Mouse (Mus musculus) lung, embryonic 16.5 days (tissue): ENCODE measurements around the gene Acsl5. TPM values are rescaled to one million over a fixed set of nuclear protein-coding genes. Genes with fewer than 3 reads are reported as not detected.

Experiments used
- ATAC-seq: fragments of 200-750 bp; cut with Nextera tagmentation; 2 replicates; pipeline ENCODE4 v1.8.0; 2017; ENCODE audit warnings: low read depth, mild to moderate bottlenecking, moderate library complexity
- H3K27ac ChIP-seq: fragments of 300-500 bp; sonication (generic); 2 replicates; pipeline ENCODE4 v1.5.1; 2014; ENCODE audit warnings: mild to moderate bottlenecking, control low read depth, low read length
- H3K27me3 ChIP-seq: fragments of 300-500 bp; sonication (generic); 2 replicates; pipeline ENCODE4 v1.6.1; 2014; ENCODE audit warnings: low read depth, low read length, mixed read lengths; ENCODE audit not compliant: control insufficient read depth, insufficient read depth
- H3K36me3 ChIP-seq: fragments of 300-500 bp; sonication (generic); 2 replicates; pipeline ENCODE4 v1.6.1; 2014; ENCODE audit warnings: low read length; ENCODE audit not compliant: control insufficient read depth, insufficient read depth
- H3K4me1 ChIP-seq: fragments of 300-500 bp; sonication (generic); replicated peaks from 2 replicates; pipeline ENCODE4 v1.6.1; 2014; ENCODE audit warnings: low read length, mixed read lengths; ENCODE audit not compliant: control insufficient read depth, insufficient read depth
- H3K4me2 ChIP-seq: fragments of 300-500 bp; sonication (generic); 2 replicates; pipeline ENCODE4 v1.6.1; 2014; ENCODE audit warnings: low read depth, low read length, control low read depth
- H3K4me3 ChIP-seq: fragments of 300-500 bp; sonication (generic); 2 replicates; pipeline ENCODE4 v1.5.1; 2014; ENCODE audit warnings: mild to moderate bottlenecking, low read length, control low read depth
- H3K9ac ChIP-seq: fragments of 300-500 bp; sonication (generic); 2 replicates; pipeline ENCODE4 v1.6.1; 2014; ENCODE audit warnings: low read length, control low read depth
- H3K9me3 ChIP-seq: fragments of 300-500 bp; sonication (generic); 2 replicates; pipeline ENCODE4 v1.6.1; 2016; ENCODE audit warnings: low read length; ENCODE audit not compliant: control insufficient read depth
- WGBS: fragments of 180-500 bp; shearing (Covaris S2); extraction: QIAGEN DNeasy Blood & Tissue Kit; methylation state at CpG from one replicate; pipeline ENCODE4 v1.1.7; 2014; 5-methylcytosine and 5-hydroxymethylcytosine counted together
- polyA plus RNA-seq: library from polyadenylated mRNA; unstranded; fragments of >200 nt; fragmentation: Nextera tagmentation; extraction: Ambion mirVana; gene quantifications from 2 replicates; pipeline ENCODE4 v1.2.1, GENCODE M21; 2015

The Acsl5 gene
- polyA plus RNA-seq, 1 experiment from 2014 or later: 86.3 TPM

- Histone ChIP-seq H3K4me2 (no peak overlapping the region), H3K27ac (no peak overlapping the region), H3K9me3 (no peaks in the 10 kb centered on the region), H3K9ac (no peak overlapping the region), H3K36me3 (no peaks in the 10 kb centered on the region), H3K4me1 (peaks cover 4% of the 10 kb centered on the region; the same call in 1 of the 2 replicates), H3K27me3 (no peaks in the 10 kb centered on the region), H3K4me3 (no peak overlapping the region)
- ATAC-seq: no peak
- 61% methylated on average over 10 of the region's 10 CpGs for WGBS
Measured at GRCm38 (mm10) chr19:55231081-55231480, 20.7 kb upstream of the Acsl5 start.

DNA sequence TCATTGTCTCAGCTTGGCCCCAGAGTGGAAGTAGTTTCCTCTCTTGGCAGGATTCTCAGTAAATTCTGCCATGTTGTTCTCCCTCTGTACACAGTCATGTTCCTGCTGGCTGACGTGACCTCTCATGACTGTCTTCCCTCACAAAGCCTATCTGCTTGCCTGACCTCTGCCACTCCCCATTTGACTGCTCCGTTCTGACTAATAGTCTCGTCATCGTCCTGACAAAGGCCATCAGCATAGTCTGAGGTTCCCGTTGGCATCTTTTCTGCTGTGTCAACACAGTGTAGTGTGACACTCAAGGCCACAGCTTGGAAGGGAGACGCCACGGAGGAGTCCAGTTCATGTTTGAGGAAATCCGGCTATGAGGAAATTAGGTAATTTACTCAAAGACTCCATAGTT lies 19.6 kb upstream of the Acsl5 start:
- Histone ChIP-seq H3K4me2 (no peak overlapping the region), H3K9ac (no peak overlapping the region), H3K36me3 (no peaks in the 10 kb centered on the region), H3K4me1 (peaks cover 4% of the 10 kb centered on the region; the same call in 1 of the 2 replicates), H3K27ac (no peak overlapping the region), H3K4me3 (no peak overlapping the region), H3K9me3 (no peaks in the 10 kb centered on the region), H3K27me3 (no peaks in the 10 kb centered on the region)
- peak; percentile 67 for ATAC-seq
- WGBS: 27% methylated on average over 8 of the region's 8 CpGs

GRCm38 (mm10) chr19:55236026-55236425 lies 15.7 kb upstream of the Acsl5 start:
- Histone ChIP-seq H3K27me3 (no peaks in the 10 kb centered on the region), H3K27ac (no peak overlapping the region), H3K4me3 (no peak overlapping the region), H3K36me3 (no peaks in the 10 kb centered on the region), H3K9me3 (no peaks in the 10 kb centered on the region), H3K4me2 (no peak overlapping the region), H3K9ac (no peak overlapping the region), H3K4me1 (peaks cover 4% of the 10 kb centered on the region; the same call in 1 of the 2 replicates)
- 15% methylated on average over 2 of the region's 2 CpGs for WGBS
- no peak for ATAC-seq

DNA sequence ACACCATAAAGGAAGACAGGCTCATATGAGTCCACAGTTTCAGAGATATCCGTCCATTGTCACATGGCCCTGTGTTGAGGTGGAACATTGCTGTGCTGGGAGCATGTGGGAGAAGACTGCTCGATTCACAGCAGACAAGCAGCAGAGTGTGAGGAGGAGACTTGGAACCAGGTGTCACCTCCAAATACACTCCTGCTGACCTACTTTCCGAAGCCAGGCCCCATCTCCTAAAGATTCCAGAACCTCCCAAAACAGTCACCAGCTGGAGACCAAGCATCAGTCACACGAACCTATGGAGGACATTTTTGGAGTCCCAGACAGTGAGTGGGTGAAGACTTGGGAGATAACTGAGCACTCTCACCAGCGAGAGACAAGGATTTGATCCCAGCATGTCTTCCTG lies 15.2 kb upstream of the Acsl5 start:
- Histone ChIP-seq H3K9ac (no peak overlapping the region), H3K36me3 (no peaks in the 10 kb centered on the region), H3K9me3 (no peaks in the 10 kb centered on the region), H3K27ac (no peak overlapping the region), H3K4me2 (no peak overlapping the region), H3K4me3 (no peak overlapping the region), H3K27me3 (no peaks in the 10 kb centered on the region), H3K4me1 (peaks cover 4% of the 10 kb centered on the region; the same call in 1 of the 2 replicates)
- WGBS: 75% methylated on average over 5 of the region's 5 CpGs
- ATAC-seq: no peak

DNA sequence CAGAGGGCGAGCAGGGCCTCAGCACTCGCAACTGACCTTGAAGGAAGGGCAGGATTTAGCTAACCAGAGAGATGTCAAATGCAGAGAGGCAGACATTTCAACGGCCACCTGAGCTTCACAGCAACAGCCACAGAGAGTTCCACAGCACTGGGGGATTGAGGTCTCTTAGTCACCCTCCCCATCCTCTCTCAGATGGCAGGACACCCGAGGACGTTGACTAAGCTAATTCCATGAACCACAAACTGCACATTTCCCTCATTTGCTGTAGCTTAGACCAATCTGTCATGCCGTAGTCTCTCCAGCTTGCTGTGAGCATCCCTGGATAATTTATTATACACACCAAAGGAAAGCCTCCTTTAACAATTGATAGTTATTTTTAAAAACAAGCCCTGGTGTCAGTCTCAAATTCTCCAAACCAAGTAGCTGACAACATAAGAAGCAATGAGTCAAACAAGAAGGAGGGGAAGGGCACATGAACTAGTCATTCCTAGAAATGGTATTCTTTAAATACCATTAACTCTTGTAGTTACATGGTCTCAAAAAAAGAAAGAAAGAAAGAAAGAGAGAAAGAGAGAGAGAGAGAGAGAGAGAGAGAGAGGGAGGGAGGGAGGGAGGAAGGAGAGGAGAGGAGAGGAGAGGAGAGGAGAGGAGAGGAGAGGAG lies 11.8 kb upstream of the Acsl5 start:
- H3K27me3 ChIP-seq: no peaks in the 10 kb centered on the region
- peaks cover 4% of the 10 kb centered on the region for H3K4me1 ChIP-seq
- no peak overlapping the region for H3K27ac ChIP-seq
- no peak overlapping the region for H3K4me3 ChIP-seq
- H3K9me3 ChIP-seq: no peaks in the 10 kb centered on the region
- WGBS: 65% methylated on average over 6 of the region's 6 CpGs
- H3K36me3 ChIP-seq: no peaks in the 10 kb centered on the region
- ATAC-seq: no peak
- H3K4me2 ChIP-seq: no peak overlapping the region
- no peak overlapping the region for H3K9ac ChIP-seq

DNA sequence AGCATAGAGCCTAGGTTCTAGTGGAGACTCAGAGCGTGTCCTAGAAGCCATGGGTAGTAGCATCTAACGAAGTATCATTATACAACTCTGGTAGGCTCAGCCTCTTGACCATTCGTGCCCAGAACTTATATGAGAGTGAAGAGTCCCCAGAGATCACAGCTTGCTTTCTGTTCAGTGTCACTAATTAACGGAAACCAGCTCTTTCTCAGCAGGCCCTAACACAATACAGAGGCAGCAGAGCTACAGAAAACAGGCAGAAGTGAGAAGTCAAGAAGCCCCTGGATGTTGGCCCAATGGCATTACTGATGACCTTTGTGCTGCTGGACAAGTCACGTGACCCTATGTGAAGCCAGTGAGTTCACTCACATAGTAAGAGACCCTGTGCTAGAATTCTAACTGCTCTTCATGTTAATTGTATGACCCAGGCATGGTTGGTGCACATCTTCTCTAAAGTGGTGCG lies 10.5 kb upstream of the Acsl5 start, which contains the start of gene Gucy2g:
Gucy2g (minus strand) TSS at position 51 of the 460 bp plus-strand sequence.
- Histone ChIP-seq H3K4me2 (no peak within 1 kb of the TSS), H3K27me3 (no peaks in the 10 kb centered on the region), H3K36me3 (no peaks in the 10 kb centered on the region), H3K27ac (no peak within 1 kb of the TSS), H3K4me1 (peaks cover 13% of the 10 kb centered on the region), H3K4me3 (no peak within 1 kb of the TSS), H3K9ac (no peak within 1 kb of the TSS), H3K9me3 (no peaks in the 10 kb centered on the region)
- WGBS: 85% methylated on average over 6 of the region's 6 CpGs
- no peak for ATAC-seq

GRCm38 (mm10) chr19:55244791-55245231 lies 6.9 kb upstream of the Acsl5 start:
- peak overlapping the region; percentile 11; the same call in 1 of the 2 replicates for H3K4me2 ChIP-seq
- peak overlapping the region; percentile 55 for H3K9ac ChIP-seq
- peaks cover 16% of the 10 kb centered on the region for H3K4me1 ChIP-seq
- peak overlapping the region; percentile 90 for H3K27ac ChIP-seq
- no peaks in the 10 kb centered on the region for H3K27me3 ChIP-seq
- WGBS: 10% methylated on average over 7 of the region's 7 CpGs
- no peaks in the 10 kb centered on the region for H3K36me3 ChIP-seq
- peak; percentile 92 for ATAC-seq
- no peaks in the 10 kb centered on the region for H3K9me3 ChIP-seq
- H3K4me3 ChIP-seq: no peak overlapping the region

DNA sequence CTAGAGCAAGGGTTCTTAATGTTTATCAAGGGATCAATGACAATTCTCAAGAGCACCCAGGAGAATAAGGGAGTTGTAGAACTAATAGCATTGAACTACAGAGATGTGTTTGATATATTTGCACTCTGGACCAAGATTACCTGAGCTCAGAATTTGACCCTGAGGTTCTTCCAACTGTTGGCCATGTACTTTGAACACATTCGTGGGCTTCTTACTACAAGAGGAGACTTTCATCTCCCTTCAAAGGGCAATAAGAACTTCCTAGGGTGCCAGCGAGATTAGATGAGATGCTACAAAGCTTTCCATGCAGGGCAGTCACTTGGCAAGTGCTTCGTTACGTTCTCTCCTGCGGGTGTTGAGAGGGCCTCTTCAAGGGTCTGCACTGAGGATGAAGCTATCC lies 4.2 kb upstream of the Acsl5 start:
- WGBS: 42% methylated on average over 5 of the region's 5 CpGs
- Histone ChIP-seq H3K4me1 (peaks cover 16% of the 10 kb centered on the region), H3K4me3 (no peak overlapping the region), H3K9ac (no peak overlapping the region), H3K27ac (no peak overlapping the region), H3K36me3 (no peaks in the 10 kb centered on the region), H3K27me3 (no peaks in the 10 kb centered on the region), H3K4me2 (no peak overlapping the region), H3K9me3 (no peaks in the 10 kb centered on the region)
- no peak for ATAC-seq

GRCm38 (mm10) chr19:55247991-55248520 lies 3.7 kb upstream of the Acsl5 start:
- Histone ChIP-seq H3K9ac (no peak overlapping the region), H3K27me3 (no peaks in the 10 kb centered on the region), H3K36me3 (no peaks in the 10 kb centered on the region), H3K4me3 (no peak overlapping the region), H3K27ac (peak overlapping the region; percentile 33; the same call in 1 of the 2 replicates), H3K9me3 (no peaks in the 10 kb centered on the region), H3K4me1 (peaks cover 19% of the 10 kb centered on the region), H3K4me2 (no peak overlapping the region)
- no peak for ATAC-seq
- WGBS: 30% methylated on average over 9 of the region's 9 CpGs
